Mouse (Mus musculus): ENCODE measurements around the gene Ccdc33.

- TF ChIP-seq POLR2A (IDR thresholded peaks at IDR 0.05; ENCODE audit: insufficient read depth, low read depth, low read length) (no peak), CTCF (IDR thresholded peaks at IDR 0.05) (no peak)
Measured at GRCm38 (mm10) chr9:58128926-58129413, 10.3 kb upstream of the Ccdc33 start.

All from heart, adult 2 months (tissue).